Mouse (Mus musculus): ENCODE measurements around the gene Fau. TPM values are rescaled to one million over a fixed set of nuclear protein-coding genes. Genes with fewer than 3 reads are reported as not detected.
A peak's percentile ranks its signal among the peaks of the same experiment; 100 is the strongest.
"Not testable (repeated sequence)": the region's sequence is repeated elsewhere in the genome, so short reads cannot be mapped to it uniquely, and the experiment has no call there.

Gene Fau
- 1,000 to 10,000 TPM; 1,067 to 1,157 TPM for total RNA-seq (2021)
- long read RNA-seq, experiment 1, transcript Fau-201 (5 exons, 508 nt): minor isoform, 6 of 44 reads
- long read RNA-seq, experiment 1, transcript Fau-202 (5 exons, 613 nt): major isoform, 36 of 44 reads
- long read RNA-seq, experiment 1, partial matches to known transcripts: 0 of 44 reads
- long read RNA-seq, experiment 1, other reads (novel, unspliced or antisense): 1 of 44 reads
- long read RNA-seq, experiment 2, transcript Fau-201 (5 exons, 508 nt): minor isoform, 43 of 283 reads
- long read RNA-seq, experiment 2, transcript Fau-202 (5 exons, 613 nt): major isoform, 217 of 283 reads
- long read RNA-seq, experiment 2, transcript Fau-207 (4 exons, 744 nt): minor isoform, 12 of 283 reads
- long read RNA-seq, experiment 2, partial matches to known transcripts: 9 of 283 reads
- long read RNA-seq, experiment 2, other reads (novel, unspliced or antisense): 1 of 283 reads

DNA sequence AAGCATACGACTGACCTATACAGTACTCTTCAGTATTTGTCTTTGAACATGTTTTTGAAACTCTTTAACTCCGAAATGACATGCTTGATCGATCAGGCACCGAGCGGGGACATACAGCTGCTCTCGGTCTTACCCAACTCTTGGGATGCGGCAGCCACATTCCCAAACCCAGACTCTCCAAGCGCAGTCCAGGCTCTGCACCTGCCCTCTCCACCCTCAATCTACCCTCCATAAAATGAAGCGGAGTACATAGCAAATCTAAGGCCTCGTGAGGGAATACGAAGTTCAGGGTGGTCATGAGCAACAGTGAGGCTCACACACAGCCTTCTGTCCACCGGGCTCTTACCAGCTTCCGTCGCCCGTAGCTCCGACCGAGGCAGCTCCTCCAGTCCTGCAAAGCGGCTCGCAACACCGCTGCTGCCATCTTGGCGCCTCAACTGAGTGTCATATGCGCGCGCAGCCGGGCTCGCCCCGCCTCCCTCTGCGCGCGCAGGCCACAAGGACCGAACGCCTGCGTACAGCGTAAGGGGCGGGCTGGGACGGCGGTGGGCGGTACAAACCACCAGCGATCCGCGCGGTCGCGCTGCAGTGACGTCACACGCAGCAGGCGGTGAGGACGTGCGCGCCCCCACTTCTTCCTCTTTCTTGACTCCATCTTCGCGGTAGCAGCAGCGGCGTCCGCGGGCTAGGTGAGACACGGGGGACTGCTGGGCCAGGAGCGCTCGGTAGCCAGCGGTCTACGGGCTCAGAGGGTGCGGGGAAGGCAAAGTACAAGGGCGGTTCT lies at the start of gene Fau, which contains the start of gene Mrpl49:
Gene Fau (plus strand): TSS at position 532 of the 784 bp plus-strand sequence.
Gene Mrpl49 (minus strand): TSS at position 473 of the 784 bp plus-strand sequence.
- DNase-seq (ENCODE audit: low spot score in 2 of 2): peak; percentile 98 to 99

DNA sequence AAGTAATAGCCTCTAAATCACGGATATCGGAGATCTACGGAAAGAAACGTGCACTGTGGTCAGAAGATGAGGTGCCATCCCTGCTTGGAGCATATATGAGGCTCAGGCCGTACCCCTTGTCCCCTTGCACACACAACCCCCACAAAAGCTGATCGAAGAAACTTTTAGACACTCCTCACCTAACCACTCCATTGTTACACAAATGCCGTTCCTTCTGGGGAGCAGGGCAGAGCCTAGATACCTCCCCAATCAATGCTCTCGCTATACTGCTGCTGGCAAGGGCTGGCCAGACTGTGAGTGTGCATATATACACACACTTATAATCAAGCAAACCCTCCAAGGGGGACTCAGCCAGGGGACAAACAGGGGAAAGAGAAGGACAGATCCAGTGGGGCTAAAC lies 48.5 kb upstream of the Fau start:
- DNase-seq (ENCODE audit: low spot score in 2 of 2): no peak

DNA sequence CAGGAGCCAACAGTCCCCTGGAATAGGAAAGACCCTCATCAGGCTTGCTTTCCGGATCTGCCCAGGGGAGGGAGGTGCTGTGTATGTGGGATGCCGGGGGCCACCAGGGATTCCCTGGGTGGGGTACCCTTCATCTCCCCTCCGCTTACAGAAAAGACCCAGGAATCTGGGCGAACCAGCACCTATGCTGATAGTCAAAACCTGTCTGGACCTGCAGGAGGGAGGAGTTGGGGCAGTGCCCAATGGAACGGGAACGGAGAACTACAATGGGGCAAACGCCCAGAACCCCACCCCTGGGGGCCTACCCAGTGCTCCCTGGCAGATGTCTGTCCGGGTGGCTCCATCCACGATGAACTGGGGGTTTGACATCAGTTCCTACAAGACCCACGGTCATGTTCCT lies 44.0 kb upstream of the Fau start:
- DNase-seq (ENCODE audit: low spot score in 2 of 2): no peak

DNA sequence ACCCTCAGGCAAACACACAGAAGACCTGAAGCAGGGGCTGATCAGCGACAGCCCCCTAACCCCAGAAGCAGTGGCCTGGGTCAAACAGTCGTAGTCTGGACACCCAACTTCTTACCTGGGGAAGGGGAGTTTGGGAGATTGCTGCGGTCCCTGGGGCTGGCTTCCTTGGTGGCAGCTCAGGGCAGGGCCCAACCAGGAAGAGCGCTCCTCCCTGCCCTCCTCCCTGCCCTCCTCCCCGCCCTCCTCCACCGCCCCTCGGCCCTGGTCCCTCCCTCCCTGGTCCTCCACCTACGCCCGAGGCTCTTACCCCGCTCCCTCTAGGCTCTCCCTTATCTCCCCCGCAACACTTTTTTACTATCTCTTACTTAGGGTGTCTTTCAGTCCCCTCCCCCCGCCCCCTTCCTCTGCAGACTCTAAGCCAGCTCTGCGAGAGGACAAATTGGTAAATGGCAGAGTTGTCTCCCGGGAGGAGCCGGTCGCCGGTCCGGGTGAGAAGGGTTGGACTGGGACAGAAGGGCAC lies 42.6 kb upstream of the Fau start:
- peak; percentile 47 to 56 for DNase-seq (ENCODE audit: low spot score in 2 of 2)

DNA sequence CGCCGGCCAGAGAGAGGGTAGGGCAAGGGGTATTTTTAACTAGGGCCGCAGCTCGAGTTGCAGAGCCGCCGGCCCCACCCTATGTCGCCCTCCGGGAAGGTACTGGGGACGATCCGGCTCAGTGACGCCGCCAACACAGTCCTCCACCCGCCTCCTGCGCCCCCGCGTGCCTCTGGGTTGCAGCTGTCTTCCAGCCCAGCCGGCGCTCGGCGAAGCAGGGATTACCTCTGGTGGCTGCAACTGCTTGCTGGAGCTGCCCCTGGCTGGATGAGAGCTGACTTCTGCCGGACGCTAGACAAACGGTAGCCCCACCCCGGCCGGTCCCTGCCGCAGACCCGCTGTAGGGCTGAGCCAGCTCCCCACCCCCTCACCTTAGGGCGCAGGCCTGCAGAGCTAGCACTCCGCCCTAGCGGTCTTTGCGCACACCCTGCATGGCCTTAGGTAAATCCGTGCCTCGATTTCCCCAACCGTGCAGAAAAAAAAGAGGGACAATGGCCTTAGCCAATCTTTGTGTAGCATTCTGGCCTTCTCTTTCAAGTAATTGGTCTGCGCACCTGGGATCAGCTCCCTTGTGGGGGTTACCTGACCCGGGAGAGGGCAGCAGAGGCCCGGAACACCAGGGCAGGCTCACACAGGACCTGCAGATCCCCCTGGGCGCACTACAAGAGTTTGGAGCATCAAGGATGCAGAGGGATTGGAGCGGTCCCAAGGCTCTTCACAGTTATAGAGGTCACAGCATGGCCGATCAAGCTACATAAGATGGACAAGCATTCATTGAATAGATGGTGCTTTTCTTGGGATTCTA lies 41.9 kb upstream of the Fau start, which contains the start of gene Capn1:
Gene Capn1 (minus strand): TSS at position 387 of the 805 bp plus-strand sequence.
- peak; percentile 69 to 70 for DNase-seq (ENCODE audit: low spot score in 2 of 2)

DNA sequence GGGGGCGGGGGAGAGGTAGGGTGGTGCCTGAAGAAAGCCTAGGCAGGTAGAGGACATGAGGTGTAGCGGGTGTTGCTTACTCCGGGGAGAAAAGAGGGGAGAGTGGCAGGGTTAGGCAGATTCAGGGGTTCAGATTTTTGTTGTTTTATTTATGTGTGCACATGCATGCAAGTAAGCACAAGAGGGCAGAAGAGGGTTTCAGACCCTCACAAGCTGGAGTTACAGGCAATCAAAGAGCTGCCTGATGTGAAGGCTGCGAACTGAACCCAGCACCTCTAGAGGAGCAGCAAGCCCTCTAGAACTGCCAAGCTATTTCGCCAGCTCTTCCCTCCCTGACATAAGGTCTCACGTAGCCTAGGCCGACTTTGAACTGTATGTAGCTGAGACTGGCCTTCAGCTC lies 41.1 kb upstream of the Fau start:
- DNase-seq (ENCODE audit: low spot score in 2 of 2): no peak

DNA sequence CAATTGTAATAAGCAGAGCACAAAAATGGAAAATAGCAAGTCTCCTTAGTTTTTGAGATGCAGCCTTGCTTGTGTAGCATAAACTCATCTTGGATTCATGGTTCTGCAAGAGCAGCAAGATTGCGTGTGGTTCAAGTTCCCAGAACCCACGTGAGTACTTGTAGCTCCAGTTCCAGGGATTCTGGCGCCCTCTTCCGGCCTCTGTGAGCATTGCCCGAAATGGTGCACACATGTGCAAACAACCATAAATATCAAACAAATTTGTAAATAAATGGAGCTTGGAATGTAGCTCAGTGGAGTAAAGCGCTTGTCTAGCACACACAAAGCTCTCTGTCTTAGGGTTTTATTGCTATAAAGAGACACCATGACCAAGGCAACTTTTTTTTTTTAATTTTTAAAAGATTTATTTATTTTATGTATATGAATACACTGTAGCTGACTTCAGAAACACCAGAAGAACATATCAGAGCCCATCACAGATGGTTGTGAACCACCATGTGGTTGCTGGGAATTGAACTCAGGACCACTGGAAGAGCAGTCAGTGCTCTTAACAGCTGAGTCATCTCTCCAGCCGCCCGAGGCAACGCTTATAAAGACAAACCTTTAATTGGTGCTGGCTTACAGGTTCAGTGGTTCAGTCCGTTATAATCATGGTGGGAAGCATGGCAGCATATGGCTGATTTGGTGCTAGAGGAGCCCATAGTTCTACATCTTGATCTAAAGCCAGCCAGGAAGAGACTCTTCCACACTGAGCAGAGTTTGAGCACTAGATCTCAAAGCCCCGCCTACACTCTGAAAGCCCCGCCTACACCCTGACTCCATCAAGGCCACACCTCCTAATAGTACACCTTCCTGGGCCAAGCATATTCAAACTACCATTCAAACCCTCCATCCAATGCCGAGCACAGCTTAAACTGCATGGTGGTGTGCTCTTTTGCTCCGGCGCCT lies 39.2 kb upstream of the Fau start:
- peak; percentile 84 to 89 for DNase-seq (ENCODE audit: low spot score in 2 of 2)

DNA sequence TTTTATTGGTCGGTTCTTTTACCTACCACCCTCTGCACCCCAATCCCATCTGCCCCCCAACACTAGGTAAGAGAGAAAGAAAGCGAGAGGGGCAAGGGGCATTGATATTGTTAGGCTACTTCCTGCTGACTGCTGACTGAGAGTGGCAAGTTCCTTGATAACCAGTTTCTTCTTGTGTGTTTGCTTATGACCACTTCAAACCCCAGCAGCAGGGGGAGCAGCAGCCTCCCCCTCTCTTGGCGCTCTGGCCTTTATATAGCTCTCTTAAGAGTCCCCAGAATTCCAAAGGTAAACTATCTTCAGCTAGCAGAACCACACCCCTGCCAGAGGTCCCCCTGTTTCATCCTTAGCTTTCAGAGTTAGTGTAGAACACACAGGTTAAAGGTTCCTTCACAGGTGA lies 37.4 kb upstream of the Fau start:
- no peak for DNase-seq (ENCODE audit: low spot score in 2 of 2)

DNA sequence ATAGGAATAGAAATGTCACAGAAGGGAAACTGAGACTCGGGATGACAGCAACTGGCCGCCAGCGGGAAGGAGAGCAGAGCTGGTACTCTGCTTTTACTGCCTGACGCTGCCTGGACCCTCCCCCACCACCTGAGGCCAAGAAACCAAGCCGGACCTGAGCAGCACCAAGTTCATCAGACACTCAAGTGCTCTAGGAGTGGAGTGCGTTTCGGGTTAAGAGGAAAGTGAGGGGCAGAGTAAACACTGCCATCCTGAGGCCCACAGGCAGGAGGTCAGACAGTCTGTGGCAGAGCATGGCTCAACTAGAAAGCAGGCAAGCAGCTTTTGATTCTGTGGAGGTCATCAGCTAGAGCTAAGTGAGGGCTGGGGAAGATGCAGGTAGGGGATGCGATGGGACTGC lies 34.6 kb upstream of the Fau start:
- DNase-seq (ENCODE audit: low spot score in 2 of 2): no peak

DNA sequence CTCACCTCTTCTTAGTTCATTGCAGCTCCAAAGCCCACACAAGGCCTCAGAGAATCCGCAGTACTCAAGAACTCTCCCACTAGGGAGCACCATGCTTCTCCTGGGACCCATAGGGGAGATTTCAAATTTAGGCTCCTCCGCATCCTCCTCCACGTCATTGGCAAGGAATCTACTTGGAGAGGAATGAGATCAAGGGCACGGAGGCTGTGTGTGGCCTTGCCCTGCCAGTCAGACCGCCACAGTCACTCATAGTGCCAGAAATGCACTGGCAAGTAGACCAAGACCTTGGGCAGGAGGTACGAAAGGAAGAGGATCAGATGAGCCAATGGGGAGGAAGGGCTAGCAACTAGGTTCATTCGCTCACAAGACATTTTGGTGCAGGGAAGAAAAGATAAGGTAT lies 33.7 kb upstream of the Fau start:
- peak in 1 of 2 experiments; percentile 41 for DNase-seq (ENCODE audit: low spot score in 2 of 2)

DNA sequence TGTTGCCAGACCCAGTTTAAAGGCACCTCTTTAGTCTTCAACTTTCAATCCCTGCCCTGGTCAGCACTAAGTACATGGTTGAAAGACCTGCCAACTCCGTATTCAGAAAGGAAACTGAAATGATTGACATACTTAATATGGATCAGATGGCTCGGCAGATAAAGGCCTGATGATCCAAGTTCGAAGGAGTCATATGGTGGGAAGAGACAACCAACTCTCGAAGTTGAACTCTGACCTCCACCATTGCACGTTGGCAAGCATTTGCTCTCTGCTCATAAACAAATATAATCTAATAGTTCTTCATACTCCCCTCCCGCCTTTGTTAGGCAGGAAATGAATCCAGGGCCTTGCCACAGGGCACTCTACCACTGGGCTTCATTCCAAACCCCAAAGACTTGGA lies 28.7 kb upstream of the Fau start:
- DNase-seq (ENCODE audit: low spot score in 2 of 2): no peak

DNA sequence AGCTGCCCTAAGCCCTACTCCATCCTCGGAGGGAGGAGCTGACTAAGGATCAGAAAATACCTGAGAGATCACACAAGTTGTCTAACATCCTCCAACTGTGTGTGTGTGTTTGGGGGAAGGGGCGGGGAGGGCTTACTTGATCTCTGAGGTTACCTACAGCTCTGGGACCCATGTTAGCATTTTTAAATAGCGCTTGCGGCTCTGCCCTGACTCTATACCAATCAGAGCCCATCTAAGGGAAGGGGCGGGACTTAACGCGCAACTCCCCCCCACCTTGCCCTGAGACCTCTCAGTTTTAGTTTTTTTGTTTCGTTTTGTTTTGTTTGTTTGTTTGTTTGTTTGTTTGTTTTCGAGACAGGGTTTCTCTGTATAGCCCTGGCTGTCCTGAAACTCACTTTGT lies 28.2 kb upstream of the Fau start:
- DNase-seq (ENCODE audit: low spot score in 2 of 2): no peak

DNA sequence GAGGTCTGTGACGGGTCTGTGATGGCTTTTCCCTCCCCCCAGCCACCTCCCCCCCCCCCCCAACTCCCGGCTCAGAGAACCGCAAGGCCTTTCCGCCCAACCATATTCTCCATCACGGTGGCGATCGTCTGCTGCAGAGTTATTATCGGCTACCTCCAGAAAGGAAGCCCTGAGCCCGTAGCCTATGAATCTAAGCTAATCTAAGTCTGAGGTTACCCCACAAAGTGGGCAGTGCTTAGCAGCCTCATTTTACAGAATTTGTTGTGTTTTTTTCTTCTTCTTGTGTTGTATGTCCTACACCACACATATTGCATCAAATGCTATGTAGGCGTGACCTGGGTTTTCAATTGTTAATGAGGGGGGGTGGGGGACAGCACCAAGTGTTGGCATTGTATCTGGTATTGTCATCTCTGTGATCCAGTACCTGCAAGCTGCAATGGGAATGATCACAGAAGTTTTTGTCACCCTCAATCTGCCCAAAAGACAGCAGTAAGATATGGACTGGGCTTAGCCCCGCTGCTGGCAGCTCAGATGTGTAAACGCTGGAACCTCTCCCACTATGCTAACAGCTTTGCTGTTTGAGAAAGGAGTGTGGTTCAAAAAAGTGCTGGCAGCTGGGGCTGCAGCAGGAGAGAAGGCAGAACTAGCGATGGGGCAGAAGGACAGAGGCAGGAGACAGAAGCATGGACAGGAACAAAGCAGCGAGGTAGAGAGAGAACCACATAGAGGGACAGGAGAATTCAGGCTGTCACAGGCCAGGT lies 26.9 kb upstream of the Fau start:
- DNase-seq (ENCODE audit: low spot score in 2 of 2): no peak

DNA sequence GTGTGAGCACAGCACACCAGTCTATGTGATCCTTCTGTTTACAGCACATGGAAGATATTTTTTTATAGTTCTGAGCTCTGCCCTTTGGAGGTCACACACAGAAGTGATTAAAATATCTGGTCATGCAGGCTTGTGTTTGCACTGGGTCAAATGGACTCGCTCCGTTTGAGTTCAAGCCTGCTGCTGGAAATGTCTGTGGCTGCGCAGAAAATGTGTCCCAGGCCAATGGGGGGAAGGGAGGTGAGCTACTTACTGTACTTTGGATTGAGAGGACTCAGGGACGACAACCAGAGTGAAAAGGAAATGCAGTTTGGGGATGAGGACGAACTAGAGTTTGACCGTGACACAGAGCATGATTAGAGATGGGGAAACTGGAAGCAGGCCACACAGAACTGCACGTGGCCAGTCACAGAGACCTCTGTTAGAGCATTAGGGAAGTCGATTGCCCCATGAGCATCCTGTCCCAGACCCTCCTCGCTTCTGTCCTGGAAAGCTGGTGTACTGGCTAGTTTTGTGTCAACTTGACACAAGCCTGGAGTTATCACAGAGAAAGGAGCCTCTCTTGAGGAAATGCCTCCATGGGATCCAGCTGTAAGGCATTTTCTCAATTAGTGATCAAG lies 21.6 kb upstream of the Fau start:
- no peak for DNase-seq (ENCODE audit: low spot score in 2 of 2)

DNA sequence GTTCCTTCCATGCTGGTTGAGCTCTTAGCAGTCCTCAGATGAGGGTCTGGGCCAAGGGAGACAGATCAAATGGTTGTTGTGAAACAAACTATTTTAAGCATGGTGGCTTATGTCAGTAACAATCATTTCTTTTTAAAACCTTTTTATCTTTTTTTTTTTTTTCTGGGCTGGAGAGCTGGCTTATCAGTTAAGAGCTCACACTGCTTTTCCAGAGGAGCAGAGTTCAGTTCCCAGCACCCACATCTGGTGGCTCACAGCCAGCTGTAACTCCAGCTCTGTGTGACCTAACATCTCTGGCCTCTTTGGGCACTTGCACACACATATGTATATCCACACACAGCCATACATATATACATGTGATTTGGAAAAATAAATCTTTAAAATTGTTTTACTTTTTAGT lies 19.9 kb upstream of the Fau start:
- DNase-seq (ENCODE audit: low spot score in 2 of 2): no peak

DNA sequence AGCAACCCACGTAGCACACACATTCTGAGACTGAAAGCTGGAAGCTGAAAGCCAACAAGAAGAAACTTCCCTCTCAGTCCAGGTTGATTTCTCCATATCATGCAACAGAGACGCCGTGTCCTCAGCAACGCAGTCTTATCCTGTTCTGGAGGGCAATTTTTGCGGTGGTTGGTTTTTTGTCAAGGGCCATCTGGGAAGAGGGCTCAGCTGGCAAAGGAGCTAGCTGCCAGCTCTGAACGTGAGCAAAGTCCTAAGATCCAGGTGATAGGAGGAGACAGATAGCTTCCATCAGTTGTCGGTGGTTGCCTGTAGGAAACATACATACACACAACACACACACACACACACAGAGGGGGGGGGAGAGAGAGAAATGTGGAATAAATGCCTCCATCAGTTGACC lies 19.3 kb upstream of the Fau start:
- no peak for DNase-seq (ENCODE audit: low spot score in 2 of 2)

DNA sequence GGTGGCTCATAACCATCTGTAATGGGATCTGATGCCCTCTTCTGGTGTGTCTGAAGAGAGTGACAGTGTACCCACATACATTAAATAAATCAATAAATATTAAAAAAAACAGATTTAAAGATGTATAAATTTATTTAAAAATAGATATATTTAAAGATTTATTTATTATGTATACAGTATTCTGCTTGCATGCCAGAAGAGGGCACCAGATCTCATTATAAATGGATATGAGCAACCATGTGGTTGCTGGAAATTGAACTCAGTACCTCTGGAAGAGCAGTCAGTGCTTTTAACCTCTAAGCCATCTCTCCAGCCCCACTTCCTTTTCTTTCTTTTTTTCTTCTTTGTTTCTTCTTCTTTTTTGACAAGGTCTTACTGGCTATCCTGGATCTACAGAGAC lies 17.6 kb upstream of the Fau start:
- DNase-seq (ENCODE audit: low spot score in 2 of 2): no peak

DNA sequence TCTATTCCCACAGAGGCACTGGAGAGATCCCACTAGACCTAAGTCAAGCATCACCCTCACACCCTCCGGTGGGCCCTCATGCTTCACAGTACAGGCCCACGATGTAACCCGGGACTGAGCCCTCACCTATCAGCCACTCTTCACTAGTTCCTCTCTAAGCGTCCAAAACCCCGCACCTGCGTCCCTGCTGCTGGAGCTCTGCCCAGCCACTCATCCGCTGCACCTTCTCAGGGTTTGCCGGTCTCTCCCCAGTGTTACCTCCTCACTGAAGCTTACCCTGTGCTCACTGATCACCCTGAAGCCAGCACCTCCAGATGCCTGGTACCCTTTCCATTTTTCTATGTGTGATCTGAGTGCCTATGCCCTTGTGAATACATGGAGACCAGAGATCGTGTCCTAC lies 15.4 kb upstream of the Fau start:
- no peak for DNase-seq (ENCODE audit: low spot score in 2 of 2)

DNA sequence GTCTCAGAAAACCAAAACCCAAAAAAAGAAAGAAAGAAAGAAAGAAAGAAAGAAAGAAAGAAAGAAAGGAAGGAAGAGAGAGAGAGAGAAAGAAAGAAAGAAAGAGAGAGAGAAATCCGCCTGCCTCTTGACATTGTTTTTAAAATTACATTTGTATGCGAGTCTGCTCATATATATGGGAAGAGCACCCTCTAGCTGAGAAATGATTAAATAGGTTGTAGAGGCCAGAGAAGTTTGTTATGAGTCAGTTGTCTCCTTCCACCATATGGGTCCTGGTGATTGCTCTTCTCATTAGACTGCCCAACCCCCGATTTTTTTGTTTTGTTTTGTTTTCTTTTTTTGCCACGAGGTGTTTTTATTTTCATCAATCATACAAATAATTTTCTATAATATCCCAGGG lies 13.5 kb upstream of the Fau start:
- not testable (repeated sequence) for DNase-seq (ENCODE audit: low spot score in 2 of 2)
